Mouse (Mus musculus) limb, embryonic 12.5 days (tissue): ENCODE results near the gene Kcnn1. TPM values are rescaled to one million over a fixed set of nuclear protein-coding genes. Genes with fewer than 3 reads are reported as not detected.
"Not testable (repeated sequence)": the region's sequence is repeated elsewhere in the genome, so short reads cannot be mapped to it uniquely, and the experiment has no call there.

ENCODE experiments used
- ATAC-seq: fragments of 200-750 bp; cut with Nextera tagmentation; 2 replicates; pipeline ENCODE4 v1.8.0; 2017; ENCODE audit warnings: low read depth, moderate TSS enrichment; ENCODE audit not compliant: insufficient number of reproducible peaks, insufficient read depth, low FRiP score, low TSS enrichment
- H3K27ac ChIP-seq: fragments of 300-500 bp; sonication (generic); 2 replicates; pipeline ENCODE4 v1.5.1; 2016; ENCODE audit warnings: mild to moderate bottlenecking, moderate library complexity
- H3K27me3 ChIP-seq: fragments of 300-500 bp; sonication (generic); 2 replicates; pipeline ENCODE4 v1.6.1; 2016; ENCODE audit warnings: mild to moderate bottlenecking, moderate library complexity
- H3K36me3 ChIP-seq: fragments of 300-500 bp; sonication (generic); 2 replicates; pipeline ENCODE4 v1.6.1; 2016; ENCODE audit warnings: mild to moderate bottlenecking, moderate library complexity
- H3K4me1 ChIP-seq: fragments of 300-500 bp; sonication (generic); replicated peaks from 2 replicates; pipeline ENCODE4 v1.6.1; 2016
- H3K4me2 ChIP-seq: fragments of 300-500 bp; sonication (generic); 2 replicates; pipeline ENCODE4 v1.6.1; 2016; ENCODE audit warnings: mild to moderate bottlenecking, moderate library complexity
- H3K4me3 ChIP-seq: fragments of 300-500 bp; sonication (generic); replicated peaks from 2 replicates; pipeline ENCODE4 v1.5.1; 2016; ENCODE audit warnings: mild to moderate bottlenecking
- H3K9ac ChIP-seq: fragments of 300-500 bp; sonication (generic); replicated peaks from 2 replicates; pipeline ENCODE4 v1.6.1; 2016; ENCODE audit warnings: mild to moderate bottlenecking, moderate library complexity
- H3K9me3 ChIP-seq: fragments of 300-500 bp; sonication (generic); 2 replicates; pipeline ENCODE4 v1.6.1; 2016; ENCODE audit warnings: mild to moderate bottlenecking, moderate library complexity
- WGBS: fragments of 180-500 bp; shearing (Covaris S2); methylation state at CpG from one replicate; pipeline ENCODE4 v1.1.7; 2016; 5-methylcytosine and 5-hydroxymethylcytosine counted together
- polyA plus RNA-seq: library from polyadenylated mRNA; unstranded; fragments of >200 nt; fragmentation: Nextera tagmentation; extraction: Ambion mirVana; gene quantifications from 2 replicates; pipeline ENCODE4 v1.2.1, GENCODE M21; 2016

Gene Kcnn1
- polyA plus RNA-seq, 1 experiment from 2014 or later, result 6.0 TPM

DNA sequence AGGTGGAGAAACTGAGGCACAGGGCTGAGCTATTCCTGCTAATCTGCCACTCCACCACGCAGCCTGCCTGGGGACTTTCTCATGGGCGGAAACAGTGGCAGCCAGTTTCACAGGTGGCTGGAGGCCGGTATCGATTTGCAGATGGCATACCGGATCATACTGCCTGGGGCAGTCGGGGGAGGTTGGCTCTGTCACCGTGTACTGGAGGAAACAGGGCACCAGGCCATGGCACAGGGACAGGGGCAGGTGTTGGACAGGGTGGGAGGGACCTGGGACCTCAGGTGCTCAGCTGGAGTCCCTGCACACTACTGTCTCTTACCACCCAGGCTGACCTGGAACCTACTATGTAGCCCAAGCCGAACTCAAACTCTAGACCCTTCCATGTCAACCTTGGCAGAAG, 37.2 kb downstream of the Kcnn1 start:
- Histone ChIP-seq H3K9me3 (peaks cover 5% of the 10 kb centered on the region; the same call in 1 of the 2 replicates), H3K9ac (no peak overlapping the region), H3K4me2 (no peak overlapping the region), H3K36me3 (no peaks in the 10 kb centered on the region), H3K27ac (no peak overlapping the region), H3K27me3 (peaks cover 6% of the 10 kb centered on the region; the same call in 1 of the 2 replicates), H3K4me3 (no peak overlapping the region), H3K4me1 (0 out of 2 replicates have a peak, but pooled peaks cover 2% of the 10 kb centered on the region)
- WGBS, result 84% methylated on average over 8 of the region's 8 CpGs
- ATAC-seq, result no peak

DNA sequence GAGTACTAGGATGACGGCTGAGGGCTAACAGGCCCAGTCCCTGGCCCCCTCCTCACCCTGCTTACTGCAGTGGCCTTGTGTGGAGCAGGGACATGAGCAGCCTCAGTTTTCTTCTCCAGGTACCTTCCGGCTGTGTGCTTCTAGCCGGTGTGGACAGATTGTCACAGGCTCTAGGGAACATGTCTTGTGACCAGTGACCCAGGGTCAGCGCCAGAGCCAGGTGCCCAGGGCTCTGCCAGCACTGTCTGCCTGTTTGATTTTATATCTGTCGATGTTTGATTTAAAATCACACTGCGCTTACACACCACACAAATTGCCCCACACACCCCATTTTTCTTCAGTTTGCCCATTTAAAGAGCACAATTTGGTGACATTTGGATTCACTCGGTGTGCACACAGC, 39.3 kb downstream of the Kcnn1 start:
- WGBS, result 85% methylated on average over 7 of the region's 7 CpGs
- ATAC-seq, result no peak

GRCm38 (mm10) chr8:70822594-70822993, 40.5 kb downstream of the Kcnn1 start:
- 88% methylated on average over 3 of the region's 3 CpGs for WGBS
- not testable (repeated sequence) for H3K27ac ChIP-seq, ATAC-seq, H3K36me3 ChIP-seq, H3K4me2 ChIP-seq, H3K4me3 ChIP-seq, H3K4me1 ChIP-seq, H3K9ac ChIP-seq
- peaks cover 17% of the 10 kb centered on the region; the same call in 1 of the 2 replicates for H3K9me3 ChIP-seq
- H3K27me3 ChIP-seq, result peaks cover 31% of the 10 kb centered on the region

More for the DNA sequence above, 39.3 kb downstream of the Kcnn1 start:
- no peaks in the 10 kb centered on the region for H3K36me3 ChIP-seq
- H3K4me3 ChIP-seq, result no peak overlapping the region
- peaks cover 26% of the 10 kb centered on the region for H3K27me3 ChIP-seq
- H3K4me1 ChIP-seq, result peaks cover 7% of the 10 kb centered on the region; the same call in 1 of the 2 replicates
- H3K9me3 ChIP-seq, result peaks cover 13% of the 10 kb centered on the region; the same call in 1 of the 2 replicates
- no peak overlapping the region for H3K27ac ChIP-seq
- H3K9ac ChIP-seq, result 0 out of 2 replicates have a peak overlapping the region, but pooled peaks have one; percentile 12
- H3K4me2 ChIP-seq, result no peak overlapping the region

GRCm38 (mm10) chr8:70821992-70822391, 41.1 kb downstream of the Kcnn1 start:
- Histone ChIP-seq H3K27ac (no peak overlapping the region), H3K9me3 (peaks cover 16% of the 10 kb centered on the region; the same call in 1 of the 2 replicates), H3K4me3 (no peak overlapping the region), H3K4me2 (no peak overlapping the region), H3K36me3 (no peaks in the 10 kb centered on the region), H3K27me3 (peaks cover 37% of the 10 kb centered on the region), H3K4me1 (peaks cover 10% of the 10 kb centered on the region; the same call in 1 of the 2 replicates), H3K9ac (no peak overlapping the region)
- 45% methylated on average over 11 of the region's 11 CpGs for WGBS
- no peak for ATAC-seq

GRCm38 (mm10) chr8:70821399-70821962, 41.6 kb downstream of the Kcnn1 start:
- ATAC-seq, result 0 out of 2 replicates have a peak, but pooled peaks have one; percentile 38
- Histone ChIP-seq H3K4me3 (no peak overlapping the region), H3K9ac (no peak overlapping the region), H3K27me3 (peaks cover 42% of the 10 kb centered on the region), H3K27ac (no peak overlapping the region), H3K4me1 (peaks cover 15% of the 10 kb centered on the region; the same call in 1 of the 2 replicates), H3K36me3 (no peaks in the 10 kb centered on the region), H3K4me2 (no peak overlapping the region), H3K9me3 (peaks cover 12% of the 10 kb centered on the region; the same call in 1 of the 2 replicates)
- WGBS, result 17% methylated on average over 30 of the region's 30 CpGs

- Histone ChIP-seq H3K27ac (no peak overlapping the region), H3K9me3 (peaks cover 12% of the 10 kb centered on the region; the same call in 1 of the 2 replicates), H3K36me3 (no peaks in the 10 kb centered on the region), H3K27me3 (peaks cover 54% of the 10 kb centered on the region), H3K9ac (no peak overlapping the region), H3K4me1 (peaks cover 16% of the 10 kb centered on the region; the same call in 1 of the 2 replicates), H3K4me2 (peak overlapping the region; percentile 31), H3K4me3 (0 out of 2 replicates have a peak overlapping the region, but pooled peaks have one; percentile 3)
- WGBS, result 5% methylated on average over 31 of the region's 31 CpGs
- ATAC-seq, result peak; percentile 49
Measured at GRCm38 (mm10) chr8:70820101-70820935, 42.7 kb downstream of the Kcnn1 start.

DNA sequence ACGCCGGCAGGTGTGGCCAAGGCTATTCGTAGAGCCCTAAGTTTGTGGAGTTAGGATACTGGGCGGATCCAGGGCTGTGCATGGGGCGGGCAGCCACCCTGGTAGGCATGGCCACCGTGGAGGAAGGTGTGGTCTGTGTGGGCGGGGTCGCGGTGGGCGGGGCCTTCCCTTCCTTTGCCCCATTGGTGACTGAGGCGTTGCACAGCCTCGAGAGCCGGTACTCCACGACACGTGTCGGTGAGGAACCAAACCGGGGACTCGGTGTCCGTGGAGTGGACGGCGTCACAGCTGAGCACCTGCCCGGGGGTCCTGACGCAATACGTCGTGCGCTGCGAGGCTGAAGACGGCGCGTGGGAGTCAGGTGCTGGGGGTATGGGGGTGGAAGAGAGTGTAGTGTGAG, 46.4 kb downstream of the Kcnn1 start:
- Histone ChIP-seq H3K4me2 (peak overlapping the region; percentile 49), H3K4me1 (peaks cover 14% of the 10 kb centered on the region; the same call in 1 of the 2 replicates), H3K9me3 (peaks cover 12% of the 10 kb centered on the region; the same call in 1 of the 2 replicates), H3K9ac (peak overlapping the region; percentile 40; the same call in 1 of the 2 replicates), H3K4me3 (peak overlapping the region; percentile 24), H3K27ac (no peak overlapping the region), H3K36me3 (no peaks in the 10 kb centered on the region), H3K27me3 (peaks cover 74% of the 10 kb centered on the region)
- WGBS, result 10% methylated on average over 28 of the region's 30 CpGs
- ATAC-seq, result no peak

DNA sequence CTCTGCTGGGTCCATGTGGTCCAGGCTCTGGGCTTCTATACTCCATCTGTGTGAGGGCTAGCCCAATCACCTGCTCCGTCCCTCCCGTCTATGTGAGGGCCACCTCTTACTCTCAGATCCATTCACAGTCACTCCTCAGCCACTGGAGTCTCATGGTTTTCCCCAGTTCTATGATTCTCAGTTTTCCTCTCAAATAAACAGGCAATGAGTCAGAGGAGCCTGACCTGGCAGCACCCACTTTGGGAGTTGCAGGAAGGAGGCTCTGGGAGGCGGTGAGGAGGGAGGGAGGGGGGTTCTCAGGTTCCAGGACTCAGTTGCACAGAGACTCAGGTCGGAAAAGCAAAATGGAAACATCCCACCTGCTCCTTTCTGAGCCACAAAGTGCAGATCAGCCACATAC, 50.2 kb downstream of the Kcnn1 start:
- H3K27ac ChIP-seq, result no peak overlapping the region
- H3K4me2 ChIP-seq, result no peak overlapping the region
- peaks cover 58% of the 10 kb centered on the region for H3K27me3 ChIP-seq
- no peak for ATAC-seq
- 48% methylated on average over 4 of the region's 4 CpGs for WGBS
- H3K4me1 ChIP-seq, result peaks cover 9% of the 10 kb centered on the region; the same call in 1 of the 2 replicates
- H3K4me3 ChIP-seq, result no peak overlapping the region
- H3K9me3 ChIP-seq, result no peaks in the 10 kb centered on the region
- no peaks in the 10 kb centered on the region for H3K36me3 ChIP-seq
- no peak overlapping the region for H3K9ac ChIP-seq

- WGBS, result 32% methylated on average over 4 of the region's 4 CpGs
- Histone ChIP-seq H3K4me3 (no peak overlapping the region), H3K27me3 (peaks cover 53% of the 10 kb centered on the region), H3K4me1 (peaks cover 7% of the 10 kb centered on the region; the same call in 1 of the 2 replicates), H3K9me3 (no peaks in the 10 kb centered on the region), H3K36me3 (no peaks in the 10 kb centered on the region), H3K27ac (no peak overlapping the region), H3K9ac (no peak overlapping the region), H3K4me2 (no peak overlapping the region)
- no peak for ATAC-seq
Measured at GRCm38 (mm10) chr8:70812055-70812454, 51.0 kb downstream of the Kcnn1 start.

- peaks cover 53% of the 10 kb centered on the region for H3K27me3 ChIP-seq
- WGBS, result 75% methylated on average over 20 of the region's 20 CpGs
Measured at GRCm38 (mm10) chr8:70810962-70811680, 51.9 kb downstream of the Kcnn1 start.

More at GRCm38 (mm10) chr8:70810962-70811680, 51.9 kb downstream of the Kcnn1 start:
- Histone ChIP-seq H3K4me3 (no peak overlapping the region), H3K9ac (no peak overlapping the region), H3K4me1 (no peaks in the 10 kb centered on the region), H3K4me2 (no peak overlapping the region), H3K27ac (no peak overlapping the region), H3K9me3 (no peaks in the 10 kb centered on the region), H3K36me3 (no peaks in the 10 kb centered on the region)
- no peak for ATAC-seq
